Mouse (Mus musculus) cortical plate, adult 2 months (tissue): ENCODE results near the gene Ehbp1l1. TPM values are rescaled to one million over a fixed set of nuclear protein-coding genes. Genes with fewer than 3 reads are reported as not detected.
"Not testable (repeated sequence)": the region's sequence is repeated elsewhere in the genome, so short reads cannot be mapped to it uniquely, and the experiment has no call there.

Experiments used
- H3K27ac ChIP-seq: fragments of 200-500 bp; 2 replicates; pipeline ENCODE4 v1.5.1; 2012; ENCODE audit warnings: low read length, control low read depth, inconsistent platforms; ENCODE audit not compliant: insufficient read depth
- H3K4me1 ChIP-seq: fragments of 200-500 bp; 2 replicates; pipeline ENCODE4 v1.6.1; 2011; ENCODE audit warnings: low read length; ENCODE audit not compliant: control insufficient read depth, insufficient read depth
- H3K4me3 ChIP-seq: fragments of 200-500 bp; 2 replicates; pipeline ENCODE4 v1.5.1; 2011; ENCODE audit warnings: mild to moderate bottlenecking, low read length, control low read depth; ENCODE audit not compliant: insufficient read depth
- CTCF ChIP-seq: fragments of 200-500 bp; IDR thresholded peaks from 2 replicates; pipeline ENCODE4 v1.5.1; 2011; ENCODE audit warnings: mild to moderate bottlenecking, control low read depth, low read length; ENCODE audit not compliant: insufficient read depth; ENCODE audit errors: extremely low read depth
- POLR2A ChIP-seq: fragments of 200-500 bp; IDR thresholded peaks from 2 replicates; pipeline ENCODE4 v1.6.1; 2011; ENCODE audit warnings: mild to moderate bottlenecking, low read length, control low read depth; ENCODE audit not compliant: insufficient read depth; ENCODE audit errors: extremely low read depth
- polyA plus RNA-seq: library from polyadenylated mRNA; depleted of rRNA; stranded (reverse); fragments of >200 nt; gene quantifications from 2 replicates; pipeline ENCODE4 v1.2.3, GENCODE M21; 2012

Gene Ehbp1l1
- polyA plus RNA-seq, 1 experiment: 16.5 TPM

DNA sequence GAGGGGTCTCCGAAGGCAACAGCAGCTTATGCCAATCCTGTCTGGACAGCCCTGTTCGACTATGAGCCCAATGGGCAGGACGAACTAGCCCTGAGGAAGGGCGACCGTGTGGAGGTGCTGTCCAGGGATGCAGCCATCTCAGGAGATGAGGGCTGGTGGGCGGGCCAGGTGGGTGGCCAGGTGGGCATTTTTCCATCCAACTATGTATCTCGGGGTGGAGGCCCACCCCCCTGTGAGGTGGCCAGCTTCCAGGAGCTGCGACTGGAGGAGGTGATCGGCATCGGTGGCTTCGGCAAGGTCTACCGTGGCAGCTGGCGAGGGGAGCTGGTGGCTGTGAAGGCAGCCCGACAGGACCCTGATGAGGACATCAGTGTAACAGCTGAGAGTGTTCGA, 35.8 kb downstream of the Ehbp1l1 start:
- no peak overlapping the region for H3K27ac ChIP-seq
- peak overlapping the region; percentile 83 for H3K4me3 ChIP-seq
- no peak for TF ChIP-seq POLR2A
- TF ChIP-seq CTCF: no peak
- peaks cover 9% of the 10 kb centered on the region for H3K4me1 ChIP-seq

- H3K27ac ChIP-seq: peak overlapping the region; percentile 82
- peak overlapping the region; percentile 83 for H3K4me3 ChIP-seq
- TF ChIP-seq POLR2A: peak; percentile 50
- no peak for TF ChIP-seq CTCF
- peaks cover 9% of the 10 kb centered on the region for H3K4me1 ChIP-seq
Observed at GRCm38 (mm10) chr19:5689565-5690342, 36.4 kb downstream of the Ehbp1l1 start.

- Histone ChIP-seq H3K4me3 (peak overlapping the region; percentile 83), H3K4me1 (peaks cover 9% of the 10 kb centered on the region), H3K27ac (peak overlapping the region; percentile 82)
- TF ChIP-seq CTCF (no peak), POLR2A (no peak)
Observed at GRCm38 (mm10) chr19:5689088-5689428, 37.1 kb downstream of the Ehbp1l1 start.

- TF ChIP-seq POLR2A (peak; percentile 39; the same call in 1 of the 2 replicates), CTCF (no peak)
- Histone ChIP-seq H3K4me1 (peaks cover 9% of the 10 kb centered on the region), H3K4me3 (peak within 1 kb of the TSS; percentile 83)
Observed at GRCm38 (mm10) chr19:5688200-5689087, 37.7 kb downstream of the Ehbp1l1 start, which contains the start of the genes Map3k11 and Pcnx3. TSS of gene Map3k11 (plus strand) at chr19:5688742. TSS of gene Pcnx3 (minus strand) at chr19:5688908.

GRCm38 (mm10) chr19:5687738-5688137, 38.4 kb downstream of the Ehbp1l1 start:
- no peak for TF ChIP-seq POLR2A
- no peak for TF ChIP-seq CTCF
- Histone ChIP-seq H3K27ac (no peak overlapping the region), H3K4me1 (peaks cover 9% of the 10 kb centered on the region), H3K4me3 (peak overlapping the region; percentile 83)

More at GRCm38 (mm10) chr19:5688200-5689087, 37.7 kb downstream of the Ehbp1l1 start, which contains the start of the genes Map3k11 and Pcnx3:
- peak within 1 kb of the TSS; percentile 82 for H3K27ac ChIP-seq

DNA sequence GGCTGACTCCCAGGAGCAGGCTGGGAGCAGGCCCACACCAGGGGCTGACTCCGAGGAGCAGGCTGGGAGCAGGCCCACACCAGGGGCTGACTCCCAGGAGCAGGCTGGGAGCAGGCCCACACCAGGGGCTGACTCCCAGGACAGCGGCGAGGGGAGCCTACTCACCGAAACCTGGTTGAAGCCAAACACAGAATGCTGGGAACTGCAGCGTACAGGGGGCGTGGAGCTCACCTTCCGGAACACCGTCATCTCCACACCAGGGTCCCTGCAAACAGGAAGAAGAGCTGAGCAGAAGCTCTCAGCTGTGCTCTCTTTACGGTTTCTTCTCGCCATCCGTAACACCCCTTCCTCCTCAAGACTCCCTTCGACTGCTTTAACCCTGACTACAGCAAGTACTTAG, 39.2 kb downstream of the Ehbp1l1 start:
- H3K4me1 ChIP-seq, H3K27ac ChIP-seq, H3K4me3 ChIP-seq: not testable (repeated sequence)

- no peak for TF ChIP-seq CTCF
- peaks cover 5% of the 10 kb centered on the region for H3K4me1 ChIP-seq
- H3K27ac ChIP-seq: no peak overlapping the region
- H3K4me3 ChIP-seq: no peak overlapping the region
Observed at GRCm38 (mm10) chr19:5686437-5686836, 39.7 kb downstream of the Ehbp1l1 start.

DNA sequence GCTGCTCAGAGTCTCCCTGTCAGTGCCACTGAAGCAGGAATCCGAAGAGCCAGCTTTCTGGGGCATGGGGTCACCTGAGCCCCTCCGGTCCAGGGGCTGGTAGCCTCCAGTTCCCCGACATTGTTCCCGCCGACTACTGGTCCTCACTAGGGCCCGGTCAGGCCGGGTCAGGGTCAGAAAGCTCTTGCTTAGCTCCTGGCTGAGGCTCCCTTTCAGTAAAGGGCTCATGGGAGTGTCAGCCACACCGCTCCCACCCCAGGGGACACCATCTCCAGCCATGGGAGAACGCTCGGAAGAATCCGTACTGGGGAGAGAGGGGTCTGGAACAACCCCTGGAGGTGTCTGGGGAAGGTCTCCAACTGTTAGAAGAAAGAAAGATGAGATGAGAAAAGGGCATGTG, 40.3 kb downstream of the Ehbp1l1 start:
- no peak overlapping the region for H3K27ac ChIP-seq
- H3K4me3 ChIP-seq: no peak overlapping the region
- H3K4me1 ChIP-seq: peaks cover 2% of the 10 kb centered on the region
- TF ChIP-seq CTCF: no peak
- TF ChIP-seq POLR2A: no peak

DNA sequence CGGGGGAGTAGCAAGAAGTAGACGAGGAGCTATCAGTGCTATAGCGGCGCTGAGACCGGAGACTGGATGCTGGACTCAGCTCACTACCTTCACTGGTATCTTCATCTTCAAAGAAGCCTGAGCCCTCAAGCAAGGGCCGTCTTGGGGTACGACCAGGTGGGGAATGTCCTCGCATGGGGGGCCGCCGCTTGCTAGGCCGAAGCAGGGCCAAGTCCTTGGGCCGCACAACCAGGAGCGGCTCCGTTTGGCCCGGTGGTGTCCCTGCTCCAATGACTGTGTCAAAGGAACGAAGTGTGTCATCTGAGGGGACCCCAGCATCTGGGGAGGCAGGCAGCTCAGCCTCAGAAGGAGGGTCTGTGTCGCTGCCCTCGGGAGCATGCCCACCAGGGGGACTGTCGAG, 40.7 kb downstream of the Ehbp1l1 start:
- H3K4me1 ChIP-seq: peaks cover 2% of the 10 kb centered on the region
- no peak overlapping the region for H3K27ac ChIP-seq
- H3K4me3 ChIP-seq: no peak overlapping the region
- TF ChIP-seq POLR2A (no peak), CTCF (no peak)

GRCm38 (mm10) chr19:5684985-5685384, 41.1 kb downstream of the Ehbp1l1 start:
- Histone ChIP-seq H3K27ac (no peak overlapping the region), H3K4me1 (peaks cover 2% of the 10 kb centered on the region), H3K4me3 (no peak overlapping the region)
- TF ChIP-seq POLR2A (no peak), CTCF (no peak)
